Mouse (Mus musculus): ENCODE measurements around the gene Maml2.

- no peak for TF ChIP-seq POLR2A (IDR thresholded peaks at IDR 0.05; ENCODE audit: insufficient read depth, low read depth, low read length)
- no peak for TF ChIP-seq CTCF (IDR thresholded peaks at IDR 0.05; ENCODE audit: insufficient read depth, low read depth, low read length)
Observed at GRCm38 (mm10) chr9:13626480-13626879, 328.7 kb downstream of the Maml2 start.
